Mouse (Mus musculus): Measurements from ENCODE around the gene Kmt5b.

The Kmt5b gene

GRCm38 (mm10) chr19:3844836-3845235, 77.6 kb downstream of the Kmt5b start:
- DNase-seq (ENCODE audit: low spot score) = no peak

GRCm38 (mm10) chr19:3845339-3845738, 78.1 kb downstream of the Kmt5b start:
- DNase-seq (ENCODE audit: low spot score) = no peak

- no peak for DNase-seq (ENCODE audit: low spot score)
Observed at GRCm38 (mm10) chr19:3845803-3846406, 78.7 kb downstream of the Kmt5b start.

GRCm38 (mm10) chr19:3846676-3847604, 79.7 kb downstream of the Kmt5b start:
- DNase-seq (ENCODE audit: low spot score) = no peak

GRCm38 (mm10) chr19:3847711-3848110, 80.5 kb downstream of the Kmt5b start:
- no peak for DNase-seq (ENCODE audit: low spot score)

GRCm38 (mm10) chr19:3848207-3848808, 81.1 kb downstream of the Kmt5b start:
- DNase-seq (ENCODE audit: low spot score) = no peak

GRCm38 (mm10) chr19:3849251-3849650, 82.0 kb downstream of the Kmt5b start:
- DNase-seq (ENCODE audit: low spot score) = no peak

- peak; percentile 69 for DNase-seq (ENCODE audit: low spot score)
Observed at GRCm38 (mm10) chr19:3850076-3850475, 82.9 kb downstream of the Kmt5b start.

GRCm38 (mm10) chr19:3850847-3851469, 83.7 kb downstream of the Kmt5b start:
- peak; percentile 84 for DNase-seq (ENCODE audit: low spot score)

- peak; percentile 99 for DNase-seq (ENCODE audit: low spot score)
Observed at GRCm38 (mm10) chr19:3851502-3851962, 84.3 kb downstream of the Kmt5b start, which contains the start of gene Chka. TSS of gene Chka (plus strand) at chr19:3851773.

- peak; percentile 76 for DNase-seq (ENCODE audit: low spot score)
Observed at GRCm38 (mm10) chr19:3851979-3852681, 84.9 kb downstream of the Kmt5b start.

GRCm38 (mm10) chr19:3853121-3853520, 85.9 kb downstream of the Kmt5b start:
- DNase-seq (ENCODE audit: low spot score) = no peak

- no peak for DNase-seq (ENCODE audit: low spot score)
Observed at GRCm38 (mm10) chr19:3853891-3854290, 86.7 kb downstream of the Kmt5b start.

- DNase-seq (ENCODE audit: low spot score) = no peak
Observed at GRCm38 (mm10) chr19:3855091-3855490, 87.9 kb downstream of the Kmt5b start.

- no peak for DNase-seq (ENCODE audit: low spot score)
Observed at GRCm38 (mm10) chr19:3855601-3856000, 88.4 kb downstream of the Kmt5b start.

- DNase-seq (ENCODE audit: low spot score) = no peak
Observed at GRCm38 (mm10) chr19:3857220-3857619, 90.0 kb downstream of the Kmt5b start.

GRCm38 (mm10) chr19:3862713-3863112, 95.5 kb downstream of the Kmt5b start:
- no peak for DNase-seq (ENCODE audit: low spot score)

- DNase-seq (ENCODE audit: low spot score) = no peak
Observed at GRCm38 (mm10) chr19:3864960-3865359, 97.7 kb downstream of the Kmt5b start.
